19 mouse cellular contexts compared by ENCODE assay signal in genomic region chr6:11534930-11535880, GRCm38 (mm10).
A peak's percentile ranks its signal among the peaks of the same experiment; 100 is the strongest.
DNase-seq lines count a peak whose midpoint lies in the region; ATAC-seq lines count a peak whose summit lies in the region.
"Had no signal": no experiment of that assay in that cellular context is flagged by ENCODE, and none has a peak within 500 bp of the region (broad histone marks: within the 10 kb centered on the region; RNA-seq: fewer than 3 reads in every experiment).

No protein-coding gene starts in this region.

- no peaks in the 10 kb centered on the region for H3K9me3 ChIP-seq in neural tube, embryonic 14.5 days (ENCODE audit: control insufficient read depth, low read length)
- H3K9me3 ChIP-seq in midbrain, embryonic 13.5 days = no peaks in the 10 kb centered on the region
- H3K9me3 ChIP-seq: heart, embryonic 10.5 days; neural tube, embryonic 13.5 days had no signal

- no peaks in the 10 kb centered on the region for H3K36me3 ChIP-seq in neural tube, embryonic 14.5 days (ENCODE audit: control insufficient read depth, insufficient read depth, low read length)
- no peaks in the 10 kb centered on the region for H3K36me3 ChIP-seq in midbrain, embryonic 13.5 days
- H3K36me3 ChIP-seq: heart, embryonic 10.5 days; neural tube, embryonic 13.5 days had no signal

- H3K27me3 ChIP-seq in neural tube, embryonic 14.5 days (ENCODE audit: control insufficient read depth, insufficient read depth, low read length) = no peaks in the 10 kb centered on the region
- H3K27me3 ChIP-seq in midbrain, embryonic 13.5 days = no peaks in the 10 kb centered on the region
- H3K27me3 ChIP-seq: neural tube, embryonic 13.5 days had no signal

- no peak overlapping the region for H3K4me2 ChIP-seq in neural tube, embryonic 14.5 days (ENCODE audit: low read depth, low read length)
- no peak overlapping the region for H3K4me2 ChIP-seq in midbrain, embryonic 13.5 days (replicated peaks)
- H3K4me2 ChIP-seq: neural tube, embryonic 13.5 days had no signal

- peak; percentile 68 for ATAC-seq in neural tube, embryonic 14.5 days (ENCODE audit: low read depth)
- ATAC-seq in midbrain, embryonic 13.5 days = peak; percentile 82
- ATAC-seq in CD4-positive, CD25-positive, alpha-beta regulatory T cell, adult 4 months = no peak
- ATAC-seq: liver, postnatal 0 days had no signal

- H3K9ac ChIP-seq in neural tube, embryonic 14.5 days (replicated peaks; ENCODE audit: low read depth, low read length) = no peak overlapping the region
- H3K9ac ChIP-seq in midbrain, embryonic 13.5 days (replicated peaks) = no peak overlapping the region
- H3K9ac ChIP-seq: liver, postnatal 0 days; neural tube, embryonic 13.5 days had no signal

- 43% methylated on average over 8 of the region's 8 CpGs for WGBS in neural tube, embryonic 14.5 days
- 48% methylated on average over 8 of the region's 8 CpGs for WGBS in midbrain, embryonic 13.5 days

- no peak overlapping the region for H3K27ac ChIP-seq in neural tube, embryonic 14.5 days (ENCODE audit: low read depth, low read length)
- H3K27ac ChIP-seq in midbrain, embryonic 13.5 days = peak overlapping the region; percentile 62
- H3K27ac ChIP-seq: heart, embryonic 10.5 days; neural tube, embryonic 13.5 days; stomach, postnatal 0 days had no signal

- H3K4me1 ChIP-seq in neural tube, embryonic 14.5 days (ENCODE audit: control insufficient read depth, insufficient read depth, low read length) = no peaks in the 10 kb centered on the region
- H3K4me1 ChIP-seq in midbrain, embryonic 13.5 days (replicated peaks) = no peaks in the 10 kb centered on the region
- H3K4me1 ChIP-seq: heart, embryonic 10.5 days; neural tube, embryonic 13.5 days had no signal

- no peak overlapping the region for H3K4me3 ChIP-seq in neural tube, embryonic 14.5 days (ENCODE audit: low read depth, low read length)
- no peak overlapping the region for H3K4me3 ChIP-seq in midbrain, embryonic 13.5 days (replicated peaks)
- H3K4me3 ChIP-seq: erythroblast, embryonic 14.5 days; heart, embryonic 10.5 days; neural tube, embryonic 13.5 days had no signal

- peak; percentile 3 to 7 for DNase-seq in cerebellum, postnatal 10 days
- no peak for DNase-seq in cerebellum, postnatal 4 days (ENCODE audit: low spot score in 2 of 2)
- no peak for DNase-seq in neural tube, embryonic 10.5 days (ENCODE audit: extremely low spot score, low spot score)
- no peak for DNase-seq in layer of hippocampus, postnatal 14 days (ENCODE audit: low spot score in 2 of 2)
- no peak for DNase-seq in lung, adult 18-20 months
- DNase-seq: adrenal gland, postnatal 36 days; cerebellum, postnatal 14 days; heart, postnatal 10 days; liver; liver, postnatal 0 days; lung, postnatal 4 days; thymus, postnatal 4 days had no signal

Comparison
In these comparisons a context has a peak if more than half of its experiments do, and no peak if none do; other contexts are left out.
1. DNase-seq: peak in cerebellum, postnatal 10 days (2 of 2); none in cerebellum, postnatal 4 days (0 of 2), neural tube, embryonic 10.5 days (single experiment), layer of hippocampus, postnatal 14 days (0 of 2) and lung, adult 18-20 months (0 of 2).